Mouse (Mus musculus): ENCODE measurements around the gene Cep350.

- TF ChIP-seq CTCF (IDR thresholded peaks at IDR 0.05; ENCODE audit: low read depth) (no peak), EP300 (optimal IDR thresholded peaks at IDR 0.05) (no peak)
Measured at GRCm38 (mm10) chr1:156020402-156020801, 47.3 kb upstream of the Cep350 start.
